Mouse (Mus musculus): Measurements from ENCODE around the gene Wnk2. TPM values are rescaled to one million over a fixed set of nuclear protein-coding genes. Genes with fewer than 3 reads are reported as not detected.

Wnk2 gene
- not detected in 2 replicates for total RNA-seq (2017)

DNA sequence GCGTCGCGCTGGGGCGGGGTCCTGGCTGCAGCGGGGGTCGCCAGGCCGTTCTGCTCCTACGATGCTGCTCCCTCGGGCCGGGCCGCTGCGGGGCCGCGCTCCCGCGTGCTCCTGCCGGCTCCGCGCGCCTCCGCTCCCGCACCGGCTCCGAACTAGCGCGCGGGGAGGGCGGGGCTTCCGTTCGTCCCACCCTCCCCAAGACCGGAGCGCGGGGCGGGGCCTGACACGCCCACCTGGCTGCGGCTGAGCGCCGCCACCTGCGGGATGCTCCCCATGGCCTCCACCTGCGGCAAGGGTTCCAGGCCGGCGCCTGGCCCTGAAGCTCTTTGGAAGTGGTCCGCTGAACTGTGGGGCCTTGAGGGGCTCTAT is at the start of gene Wnk2:
TSS of gene Wnk2 (minus strand) at position 157 of the 369 bp plus-strand sequence.
- ATAC-seq (replicated peaks; ENCODE audit: low read depth, poor library complexity, severe bottlenecking) = peak; percentile 20; the same call in 1 of the 2 replicates

DNA sequence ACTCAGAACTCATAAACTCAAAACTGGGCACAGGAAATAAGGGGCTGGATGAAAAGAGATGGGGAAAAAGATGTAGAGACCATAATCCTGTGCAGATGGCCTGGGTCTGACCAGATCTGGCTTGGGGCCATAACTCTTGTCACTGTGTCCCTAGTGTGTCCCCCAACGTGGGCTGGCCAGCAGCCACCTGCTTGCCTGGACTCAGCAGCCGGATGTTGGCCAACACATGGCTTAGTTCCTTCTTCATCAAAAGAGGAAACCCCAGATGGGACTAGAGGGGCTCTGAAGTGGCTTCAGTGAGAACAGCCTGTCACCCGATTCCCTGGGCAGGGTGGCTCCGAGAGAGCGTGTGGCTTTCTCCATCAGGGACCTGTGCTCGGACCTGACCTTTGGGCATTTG is 49.0 kb upstream of the Wnk2 start:
- ATAC-seq (replicated peaks; ENCODE audit: low read depth, poor library complexity, severe bottlenecking) = peak; percentile 70

DNA sequence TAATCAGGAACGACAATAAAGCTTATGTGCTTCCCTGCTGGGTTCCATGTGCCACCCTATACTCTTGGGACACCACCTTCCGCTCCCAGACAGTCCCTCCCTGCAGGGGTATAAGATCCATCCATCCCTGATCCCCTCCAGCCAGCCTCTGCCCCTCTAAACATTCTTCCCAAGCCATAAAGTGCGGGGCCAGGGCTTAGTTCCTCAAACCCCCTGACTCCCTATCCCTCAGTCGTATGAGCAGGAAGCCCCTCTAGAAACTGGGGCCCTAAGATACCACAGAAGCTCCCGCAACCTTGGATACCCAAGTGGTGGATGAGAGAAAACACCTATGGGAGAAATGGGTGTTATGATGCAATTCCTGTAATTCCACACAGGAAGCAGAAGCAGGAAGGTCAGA is 48.4 kb upstream of the Wnk2 start:
- ATAC-seq (replicated peaks; ENCODE audit: low read depth, poor library complexity, severe bottlenecking) = no peak

DNA sequence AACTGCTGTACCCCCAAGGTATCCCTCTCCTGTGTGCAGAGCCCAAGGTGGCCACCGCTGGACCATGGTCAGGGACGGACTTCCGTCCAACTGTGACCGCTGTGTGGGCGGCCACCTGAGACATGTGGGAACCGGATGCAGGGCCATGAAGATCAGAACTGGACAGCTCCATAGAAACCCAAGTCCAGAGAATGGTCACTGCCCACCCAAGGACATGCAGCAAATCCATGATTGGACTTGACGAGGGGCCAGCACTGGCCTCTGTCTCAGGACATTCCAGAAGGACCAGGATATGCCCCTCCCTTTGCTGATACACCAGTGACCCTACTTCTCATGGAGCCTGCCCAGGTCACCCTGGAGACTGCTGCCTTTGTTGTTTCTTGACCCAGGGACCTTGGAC is 47.8 kb upstream of the Wnk2 start:
- no peak for ATAC-seq (replicated peaks; ENCODE audit: low read depth, poor library complexity, severe bottlenecking)

DNA sequence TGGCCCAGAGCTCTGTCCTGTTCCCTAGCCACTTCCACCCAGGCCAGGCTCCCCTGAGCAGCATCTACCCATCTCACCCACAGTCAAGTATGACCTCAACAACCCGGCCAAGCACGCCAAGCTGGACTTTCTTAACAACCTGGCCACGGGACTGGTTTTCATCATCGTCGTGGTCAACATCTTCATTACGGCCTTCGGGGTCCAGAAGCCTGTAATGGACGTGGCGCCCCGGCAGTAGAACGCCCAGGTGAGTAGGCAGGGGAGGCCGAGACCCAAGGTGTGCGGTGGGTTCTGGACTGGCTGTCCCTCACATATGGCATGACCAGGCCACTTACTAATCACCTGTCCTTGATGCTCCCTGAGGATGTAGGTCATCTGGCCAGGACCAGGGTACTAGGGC is 47.0 kb upstream of the Wnk2 start:
- no peak for ATAC-seq (replicated peaks; ENCODE audit: low read depth, poor library complexity, severe bottlenecking)

DNA sequence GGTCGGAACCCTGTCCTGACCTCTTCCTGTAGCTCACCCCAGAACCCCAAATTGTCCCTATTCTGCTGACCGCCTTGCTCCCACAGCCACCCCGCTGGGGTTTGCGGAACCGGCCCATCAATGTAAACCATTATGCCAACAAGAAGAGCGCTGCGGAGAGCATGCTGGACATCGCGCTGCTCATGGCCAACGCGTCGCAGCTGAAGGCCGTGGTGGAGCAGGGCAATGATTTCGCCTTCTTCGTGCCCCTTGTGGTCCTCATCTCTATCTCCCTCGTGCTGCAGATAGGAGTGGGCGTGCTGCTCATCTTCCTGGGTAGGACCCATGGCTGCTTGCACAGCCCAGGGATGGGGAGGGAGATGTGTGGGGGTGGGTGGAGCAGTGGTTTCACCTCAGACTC is 45.8 kb upstream of the Wnk2 start:
- no peak for ATAC-seq (replicated peaks; ENCODE audit: low read depth, poor library complexity, severe bottlenecking)

DNA sequence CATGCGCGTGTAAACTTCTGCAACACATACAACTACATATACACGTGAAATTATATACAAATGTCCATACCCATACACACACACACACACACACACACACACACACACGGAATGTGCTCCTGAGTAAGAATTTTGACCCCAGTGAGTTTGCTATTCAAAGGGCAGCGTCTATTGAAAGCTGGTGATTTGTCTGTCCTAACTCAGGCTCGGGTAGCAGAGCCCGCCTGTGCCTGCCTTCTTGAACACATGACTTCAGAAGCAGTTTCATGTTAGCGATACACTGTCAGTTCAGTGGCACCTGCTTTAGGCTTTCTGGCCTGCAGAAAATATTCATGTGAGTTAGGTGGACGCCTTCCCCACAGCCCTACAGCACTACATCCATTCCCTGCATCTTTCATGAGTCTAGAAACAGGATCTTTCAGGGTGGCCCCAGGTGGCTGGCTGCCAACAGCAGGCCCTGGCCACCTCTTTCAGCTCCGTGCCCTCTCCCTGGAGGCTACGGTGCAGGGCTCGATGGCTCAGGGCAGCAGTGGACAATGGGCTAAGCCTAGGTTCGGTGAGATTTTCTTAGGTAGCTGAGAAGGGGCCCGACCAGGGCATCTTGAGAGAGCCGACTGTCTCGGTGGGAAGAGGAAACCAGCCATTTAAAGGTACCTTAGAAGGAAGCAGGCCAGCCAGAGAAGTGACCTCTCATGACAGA is 44.5 kb upstream of the Wnk2 start:
- ATAC-seq (replicated peaks; ENCODE audit: low read depth, poor library complexity, severe bottlenecking) = no peak

DNA sequence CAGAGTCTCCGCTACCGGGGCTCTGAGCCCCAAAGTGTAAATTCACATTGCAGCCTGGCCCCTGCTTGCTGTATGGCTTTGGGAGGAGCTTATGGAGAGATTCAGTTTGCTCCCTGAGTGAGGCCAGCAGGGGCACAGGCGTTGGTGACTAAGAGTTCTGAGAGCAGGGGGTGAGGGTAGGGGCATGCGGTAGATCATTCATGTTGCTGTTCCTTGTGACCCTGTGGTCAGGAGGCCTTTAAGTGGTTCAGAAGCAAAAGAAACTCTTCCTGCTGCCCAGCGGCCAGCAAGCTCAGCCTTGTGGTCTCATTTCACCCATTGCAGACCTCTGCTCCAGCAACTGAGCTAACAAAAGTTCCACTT is 43.8 kb upstream of the Wnk2 start:
- peak; percentile 39 for ATAC-seq (replicated peaks; ENCODE audit: low read depth, poor library complexity, severe bottlenecking)

DNA sequence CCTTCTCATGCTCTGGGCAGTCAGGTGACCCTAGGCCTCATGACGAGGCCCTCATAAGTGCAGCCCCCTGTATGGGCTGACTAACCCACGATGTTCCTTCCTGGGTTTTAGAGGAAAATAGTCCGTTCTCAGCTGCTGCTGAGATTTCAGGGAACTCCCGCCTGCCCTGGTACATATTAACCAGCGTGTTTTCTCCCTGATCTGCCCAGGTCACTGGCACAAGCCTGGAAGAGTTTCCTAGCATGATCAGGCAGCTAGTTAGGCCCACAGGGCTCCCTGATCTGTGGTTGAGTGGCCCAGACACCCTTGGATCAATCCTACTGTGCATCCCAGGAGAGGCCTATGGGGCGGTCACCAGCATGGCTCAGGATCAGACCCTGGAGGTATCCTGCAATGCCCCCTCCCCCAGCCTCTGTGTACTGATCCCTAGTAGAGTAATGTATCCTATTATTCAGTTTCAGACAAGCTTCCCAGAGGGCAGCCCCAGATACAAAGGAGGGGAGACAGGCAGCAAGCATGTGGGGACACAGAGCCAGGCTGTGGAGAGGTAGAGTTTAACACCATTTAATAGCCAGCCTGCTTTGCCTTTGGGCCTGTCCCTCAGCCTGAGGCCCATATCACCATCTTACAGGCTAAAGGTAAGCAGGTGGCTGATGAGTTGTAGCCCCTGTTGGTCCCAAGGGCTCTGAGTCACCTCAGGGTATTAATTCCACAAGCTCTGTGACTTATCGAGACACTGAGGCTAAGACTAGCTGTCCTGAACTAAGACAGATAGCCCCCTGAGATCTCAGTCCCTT is 43.3 kb upstream of the Wnk2 start:
- ATAC-seq (replicated peaks; ENCODE audit: low read depth, poor library complexity, severe bottlenecking) = no peak

DNA sequence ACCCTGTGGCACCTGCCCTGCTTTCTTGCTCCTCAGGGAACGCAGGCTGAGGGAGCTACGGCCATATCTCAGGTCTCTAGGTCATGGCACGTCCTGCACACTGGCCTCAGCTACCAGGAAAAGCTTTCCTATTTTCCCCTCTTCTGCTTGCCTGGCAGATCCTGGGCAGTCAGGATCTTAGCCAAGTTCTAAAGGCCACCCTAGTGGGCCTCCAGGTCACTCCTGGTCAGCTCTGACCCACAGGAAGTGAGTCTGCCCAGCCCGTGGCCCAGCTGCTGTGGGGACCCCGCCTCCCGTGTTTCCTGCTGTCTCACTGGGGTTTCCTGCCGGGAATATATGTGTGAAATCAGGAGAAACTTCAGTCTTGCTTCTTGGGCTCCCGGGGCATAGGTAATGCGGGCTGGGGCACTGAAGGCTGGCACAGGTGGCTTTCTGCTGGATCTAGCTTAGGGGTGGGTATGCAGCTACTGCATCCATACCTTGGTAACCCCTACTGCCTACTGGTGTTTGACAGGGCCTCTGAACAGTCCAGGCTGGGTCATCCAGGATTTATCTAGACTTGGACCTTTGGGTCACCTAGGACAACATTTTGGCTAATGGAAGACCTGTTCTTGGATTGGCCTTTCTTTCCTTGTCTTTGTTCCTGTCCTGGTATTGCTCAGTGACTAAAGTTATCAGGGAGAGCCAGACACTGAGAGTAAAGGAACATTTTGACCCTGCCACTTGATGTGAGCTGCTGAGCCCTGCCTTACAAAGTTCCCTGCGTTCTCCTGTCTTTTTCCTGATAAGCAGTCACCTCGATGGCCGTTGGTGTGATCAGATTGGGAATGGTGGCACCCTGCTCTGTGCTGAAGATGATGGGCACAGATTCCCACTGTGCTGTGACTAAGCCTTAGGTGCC is 42.4 kb upstream of the Wnk2 start:
- no peak for ATAC-seq (replicated peaks; ENCODE audit: low read depth, poor library complexity, severe bottlenecking)

DNA sequence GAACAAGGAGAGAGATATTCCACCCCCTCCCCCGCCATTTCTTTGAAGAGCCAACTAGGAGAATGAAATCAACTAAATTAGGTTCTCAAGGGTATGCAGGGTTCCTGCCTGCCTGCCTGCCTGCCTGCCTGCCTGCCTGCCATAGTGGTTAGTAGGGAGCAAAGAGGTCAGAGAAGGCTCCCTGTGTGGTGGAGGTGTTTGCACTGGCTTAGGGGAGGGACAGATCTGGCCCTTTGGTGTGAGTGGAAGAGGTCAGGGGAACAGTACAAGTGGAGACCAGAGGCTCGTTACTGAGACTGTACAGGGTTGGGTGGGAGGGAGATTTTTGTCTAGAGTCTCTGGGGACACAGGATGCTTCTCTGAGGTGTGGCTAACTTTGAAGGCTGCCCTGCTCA is 41.1 kb upstream of the Wnk2 start:
- ATAC-seq (replicated peaks; ENCODE audit: low read depth, poor library complexity, severe bottlenecking) = no peak

DNA sequence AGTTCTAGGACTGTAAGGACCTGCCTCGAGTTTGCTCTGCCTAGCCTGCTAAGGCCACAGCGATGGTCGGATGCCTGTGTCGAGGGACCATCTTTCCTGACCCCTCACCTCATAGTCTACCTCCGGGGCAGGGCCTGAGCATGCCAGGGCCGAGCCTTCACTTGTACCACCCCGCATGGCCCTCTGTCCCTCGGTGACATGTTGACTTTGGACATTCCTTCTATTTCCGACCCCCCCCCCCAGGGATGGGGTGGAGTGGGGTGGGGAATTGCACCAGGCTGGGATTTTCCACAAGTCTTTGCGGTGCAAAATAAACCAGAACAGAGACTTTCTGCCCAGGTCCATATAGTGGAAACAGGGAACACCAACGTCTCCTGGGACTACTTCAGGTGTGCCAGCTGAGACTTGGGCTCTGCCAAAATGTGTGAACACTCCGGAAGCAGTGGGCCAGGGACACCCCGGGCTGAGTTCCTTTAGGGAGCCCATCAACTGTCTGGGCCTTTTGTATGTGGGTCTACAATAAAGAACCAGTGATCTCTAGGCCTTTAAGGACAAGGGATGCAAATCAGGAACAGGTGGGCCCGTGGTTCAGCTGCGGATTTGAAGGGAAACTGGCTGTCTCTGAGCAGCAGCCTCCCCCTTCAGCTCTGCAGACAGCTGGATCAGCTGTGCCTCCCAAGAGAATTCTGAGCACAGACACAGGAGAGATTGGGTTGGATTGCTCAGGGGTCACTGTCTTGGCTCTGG is 40.6 kb upstream of the Wnk2 start:
- no peak for ATAC-seq (replicated peaks; ENCODE audit: low read depth, poor library complexity, severe bottlenecking)

DNA sequence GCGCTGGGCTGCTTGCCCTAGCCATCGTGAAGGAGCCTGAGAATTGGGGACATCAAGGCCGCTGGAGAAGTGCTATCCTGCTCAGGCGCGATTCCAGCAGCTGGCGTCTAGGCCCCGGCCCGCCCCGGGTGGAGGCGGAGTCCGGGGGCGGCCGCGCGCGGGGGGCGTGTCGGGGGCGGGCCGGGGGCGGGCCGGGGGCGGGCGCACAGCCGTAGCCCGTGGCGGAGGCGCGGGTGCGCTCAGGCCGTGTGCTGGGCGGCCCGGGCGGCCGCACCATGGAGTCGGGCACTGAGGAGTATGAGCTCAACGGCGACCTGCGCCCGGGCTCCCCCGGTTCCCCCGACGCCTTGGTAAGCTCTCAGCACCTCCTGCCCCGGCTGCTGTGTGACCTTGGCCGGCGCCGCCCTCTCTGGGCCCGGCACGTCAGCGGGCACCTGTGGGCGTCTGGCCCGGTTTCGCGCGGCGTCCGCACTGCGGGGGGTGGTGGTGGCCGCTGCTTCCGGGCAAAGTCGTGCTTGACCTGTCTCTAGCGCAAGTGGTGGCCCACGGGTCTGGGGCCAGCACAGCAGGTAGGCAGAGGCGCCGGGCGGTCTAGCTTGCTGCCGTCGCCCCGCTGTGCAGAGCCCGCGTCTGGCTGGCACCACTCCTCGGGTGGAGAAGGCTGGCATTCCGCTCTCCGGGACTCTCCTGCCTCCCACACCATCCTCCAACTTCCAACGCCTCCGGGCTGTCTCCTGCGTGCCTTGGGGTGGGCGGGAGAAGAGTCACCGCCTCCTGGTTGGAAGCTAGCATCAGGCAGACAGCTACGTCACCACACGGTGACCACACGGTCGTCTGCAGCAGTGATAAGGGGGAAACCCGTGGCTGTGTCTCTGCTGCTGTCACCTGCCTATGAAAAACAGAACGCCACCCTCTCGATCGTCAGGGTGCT is 39.7 kb upstream of the Wnk2 start, which contains the start of gene Ninj1:
TSS of gene Ninj1 (plus strand) at position 198 of the 931 bp plus-strand sequence.
- ATAC-seq (replicated peaks; ENCODE audit: low read depth, poor library complexity, severe bottlenecking) = peak; percentile 87

DNA sequence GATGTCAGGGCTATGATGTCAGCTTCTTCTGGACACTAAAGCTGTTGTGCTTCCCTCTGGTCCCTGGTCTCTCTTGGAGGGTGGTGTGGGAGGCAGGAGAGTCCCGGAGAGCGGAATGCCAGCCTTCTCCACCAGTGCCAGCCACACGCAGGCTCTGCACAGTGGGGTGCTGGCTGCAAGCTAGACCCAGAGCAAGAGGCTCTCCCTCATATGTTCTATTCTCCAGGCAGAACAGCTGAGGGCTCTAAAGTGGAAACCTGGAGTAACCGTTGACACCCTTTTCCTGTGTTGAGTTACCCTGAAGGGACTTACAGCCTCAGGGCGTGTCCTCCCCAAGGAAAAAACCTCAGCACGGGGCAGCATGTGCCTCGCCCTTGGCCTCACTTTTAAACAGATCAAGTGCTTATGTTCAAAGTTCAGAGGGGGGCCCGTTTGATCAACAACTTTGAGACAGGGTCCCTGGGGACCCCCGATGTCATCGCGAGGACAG is 39.0 kb upstream of the Wnk2 start:
- peak; percentile 12; the same call in 1 of the 2 replicates for ATAC-seq (replicated peaks; ENCODE audit: low read depth, poor library complexity, severe bottlenecking)

DNA sequence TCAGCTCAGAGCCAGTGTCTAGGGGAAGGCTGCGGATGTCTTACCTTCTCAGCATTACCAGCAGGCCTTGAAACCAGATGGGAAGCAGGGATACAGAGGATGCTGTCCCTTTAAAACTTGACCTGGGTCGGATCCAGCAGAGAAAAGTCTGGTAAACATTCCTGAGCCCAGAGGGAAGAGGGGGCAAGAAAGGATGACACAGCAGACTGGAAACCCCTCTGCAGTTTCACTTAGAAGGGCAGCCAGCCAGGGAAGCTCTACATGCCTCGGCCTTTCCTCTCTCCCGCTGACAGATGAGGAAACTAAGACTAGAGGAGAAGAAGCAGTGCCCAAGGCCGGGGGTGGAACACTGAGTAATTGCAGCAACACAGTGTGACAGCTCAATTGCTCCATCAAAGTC is 35.8 kb upstream of the Wnk2 start:
- ATAC-seq (replicated peaks; ENCODE audit: low read depth, poor library complexity, severe bottlenecking) = no peak

DNA sequence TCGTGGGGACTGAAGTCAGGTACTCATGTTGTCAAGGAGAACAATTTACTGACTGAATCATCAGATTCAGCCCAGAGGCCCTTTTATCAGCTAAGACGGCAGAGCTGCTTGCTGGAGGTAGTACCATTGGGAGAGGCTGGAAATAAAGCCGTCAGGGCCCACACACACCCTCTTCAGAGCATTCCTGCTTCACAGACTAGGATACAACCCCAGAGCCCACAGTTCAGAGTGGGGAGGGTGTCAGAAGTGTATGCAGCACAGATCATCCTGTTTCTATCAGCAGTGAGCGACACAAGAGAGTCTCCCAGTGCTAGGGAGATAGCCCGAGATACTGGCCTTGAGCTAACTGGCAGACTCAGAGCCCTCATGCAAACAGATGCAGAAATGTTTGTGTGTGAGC is 35.3 kb upstream of the Wnk2 start:
- no peak for ATAC-seq (replicated peaks; ENCODE audit: low read depth, poor library complexity, severe bottlenecking)

DNA sequence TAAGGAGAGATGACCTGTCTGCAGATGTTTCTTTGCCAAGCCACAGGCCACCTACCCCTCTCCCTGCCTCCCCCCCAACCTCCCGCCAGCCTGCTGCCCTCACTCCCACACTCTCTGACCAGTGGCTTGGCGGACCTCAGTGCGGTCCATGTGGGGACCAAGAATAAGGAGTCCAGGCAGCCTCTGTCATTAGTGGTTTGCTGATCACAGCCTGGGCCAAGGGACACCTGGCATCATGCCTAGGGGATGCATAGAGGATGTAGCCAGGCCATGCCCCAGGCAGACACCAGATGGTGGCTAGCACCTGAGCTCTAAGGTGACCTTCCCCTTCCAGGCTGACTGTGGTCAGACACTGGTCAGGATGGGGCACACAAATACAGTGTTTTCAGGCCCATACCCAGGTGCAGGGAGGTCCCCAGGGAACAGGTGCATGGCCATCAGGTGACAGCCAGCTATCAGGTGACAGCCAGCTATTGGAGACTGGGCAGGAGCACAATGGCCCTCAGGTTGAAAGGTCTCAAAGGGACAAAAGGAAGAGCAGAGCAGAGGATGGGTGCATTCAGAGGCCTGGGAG is 33.7 kb upstream of the Wnk2 start:
- ATAC-seq (replicated peaks; ENCODE audit: low read depth, poor library complexity, severe bottlenecking) = no peak; the same call in 1 of the 2 replicates

DNA sequence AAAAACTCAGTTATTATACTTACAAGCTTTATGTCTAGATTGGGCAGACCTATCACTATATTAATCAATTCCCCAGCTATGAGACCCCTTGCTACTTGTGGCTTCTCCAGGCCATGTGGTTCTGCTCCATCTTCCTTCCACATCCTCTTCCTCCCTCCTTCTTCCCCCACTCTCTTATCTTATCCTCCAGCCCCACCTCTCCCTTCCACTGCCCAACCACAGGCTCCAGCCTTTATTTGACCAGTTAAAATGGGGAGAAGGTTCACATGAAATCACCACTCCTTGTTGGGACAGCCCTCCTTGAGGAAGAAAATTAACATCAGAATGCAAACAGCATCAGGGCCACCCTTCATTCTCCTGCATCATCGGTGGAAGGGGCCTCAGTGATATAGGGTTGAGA is 32.9 kb upstream of the Wnk2 start:
- ATAC-seq (replicated peaks; ENCODE audit: low read depth, poor library complexity, severe bottlenecking) = peak; percentile 7; the same call in 1 of the 2 replicates

Measured in common myeloid progenitor, adult 5-6 weeks (primary cell).